Mouse (Mus musculus): ENCODE results near the gene Tmem51. TPM values are rescaled to one million over a fixed set of nuclear protein-coding genes. Genes with fewer than 3 reads are reported as not detected.
A peak's percentile ranks its signal among the peaks of the same experiment; 100 is the strongest.

Tmem51 gene
- polyA plus RNA-seq, 1 experiment from 2014 or later = 6.7 TPM

- Histone ChIP-seq H3K4me3 (no peak overlapping the region), H3K27ac (no peak overlapping the region), H3K4me1 (peaks cover 59% of the 10 kb centered on the region), H3K36me3 (replicated peaks) (no peaks in the 10 kb centered on the region), H3K27me3 (ENCODE audit: poor library complexity, severe bottlenecking) (peaks cover 83% of the 10 kb centered on the region), H3K9me3 (no peaks in the 10 kb centered on the region)
- WGBS = 88% methylated on average over 14 of the region's 14 CpGs
- DNase-seq (ENCODE audit: extremely low spot score, low spot score) = no peak
Observed at GRCm38 (mm10) chr4:142079629-142080486, 4.2 kb downstream of the Tmem51 start.

DNA sequence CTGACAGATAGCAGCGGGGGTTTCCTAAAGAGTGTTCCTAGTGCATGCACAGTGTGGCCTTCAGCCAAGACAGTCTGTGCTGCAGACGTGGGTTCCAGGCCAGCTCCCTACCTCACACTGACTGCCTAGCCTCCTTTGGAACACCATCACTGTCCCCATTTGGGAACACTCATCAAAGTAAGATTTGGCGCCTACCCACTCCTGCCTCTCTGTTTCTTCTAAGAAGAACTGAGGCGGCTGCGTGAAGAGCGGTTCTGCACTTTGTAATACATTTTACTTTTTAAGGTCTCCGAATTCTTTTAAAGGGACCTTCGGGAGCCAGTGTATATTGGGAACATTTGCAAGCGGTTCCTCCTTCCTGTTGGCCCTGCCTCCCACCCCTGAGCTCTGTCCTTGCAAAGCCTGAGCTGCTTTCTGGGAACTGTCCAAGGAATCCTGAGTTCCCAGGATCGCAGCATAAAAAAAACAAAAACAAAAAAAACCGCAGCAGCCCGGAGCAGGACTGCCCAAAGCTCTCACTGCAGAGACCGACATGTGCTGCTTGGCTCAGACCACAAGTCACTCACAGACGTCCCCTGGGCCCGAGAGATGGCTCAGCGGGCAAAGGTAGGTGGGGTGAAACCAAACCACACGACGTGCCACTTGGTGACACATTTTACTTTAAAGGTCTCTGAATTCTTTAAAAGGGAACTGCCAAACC is 6.4 kb downstream of the Tmem51 start:
- WGBS = 59% methylated on average over 18 of the region's 18 CpGs
- peaks cover 80% of the 10 kb centered on the region for H3K27me3 ChIP-seq (ENCODE audit: poor library complexity, severe bottlenecking)
- H3K27ac ChIP-seq = no peak overlapping the region
- no peaks in the 10 kb centered on the region for H3K36me3 ChIP-seq (replicated peaks)
- H3K4me3 ChIP-seq = no peak overlapping the region
- peaks cover 51% of the 10 kb centered on the region for H3K4me1 ChIP-seq
- DNase-seq (ENCODE audit: extremely low spot score, low spot score) = no peak
- no peaks in the 10 kb centered on the region for H3K9me3 ChIP-seq

- no peak for DNase-seq (ENCODE audit: extremely low spot score, low spot score)
- Histone ChIP-seq H3K9me3 (no peaks in the 10 kb centered on the region), H3K4me1 (peaks cover 54% of the 10 kb centered on the region), H3K27ac (no peak overlapping the region), H3K4me3 (no peak overlapping the region), H3K27me3 (ENCODE audit: poor library complexity, severe bottlenecking) (peaks cover 80% of the 10 kb centered on the region), H3K36me3 (replicated peaks) (no peaks in the 10 kb centered on the region)
- 59% methylated on average over 1 of the region's 1 CpGs for WGBS
Observed at GRCm38 (mm10) chr4:142076883-142077282, 7.2 kb downstream of the Tmem51 start.

DNA sequence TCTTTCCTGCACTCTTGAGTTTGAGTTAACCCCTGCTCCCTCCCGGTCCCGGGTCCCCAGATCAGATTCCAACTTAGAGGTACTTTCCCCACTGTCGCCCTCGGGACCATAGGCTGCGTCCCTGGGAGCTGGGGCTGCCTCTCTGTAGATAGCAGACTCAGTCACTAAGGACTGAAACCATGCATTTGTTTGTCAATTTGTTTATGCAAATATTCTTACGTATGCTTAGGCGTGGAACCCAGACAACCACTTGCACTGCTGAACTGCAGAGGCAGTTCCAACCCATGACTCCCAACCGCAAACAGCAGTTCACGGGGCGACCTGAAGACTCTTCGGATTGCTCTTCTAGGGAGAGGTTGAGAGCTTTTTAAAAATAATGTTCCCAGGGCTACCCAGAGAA is 8.2 kb downstream of the Tmem51 start:
- Histone ChIP-seq H3K27ac (no peak overlapping the region), H3K9me3 (no peaks in the 10 kb centered on the region), H3K36me3 (replicated peaks) (no peaks in the 10 kb centered on the region), H3K4me3 (no peak overlapping the region), H3K27me3 (ENCODE audit: poor library complexity, severe bottlenecking) (peaks cover 80% of the 10 kb centered on the region), H3K4me1 (peaks cover 54% of the 10 kb centered on the region)
- no peak for DNase-seq (ENCODE audit: extremely low spot score, low spot score)
- WGBS = 82% methylated on average over 11 of the region's 11 CpGs

- H3K4me1 ChIP-seq = peaks cover 59% of the 10 kb centered on the region
- WGBS = 60% methylated on average over 13 of the region's 13 CpGs
- DNase-seq (ENCODE audit: extremely low spot score, low spot score) = no peak
- H3K4me3 ChIP-seq = no peak overlapping the region
- H3K9me3 ChIP-seq = no peaks in the 10 kb centered on the region
- no peak overlapping the region for H3K27ac ChIP-seq
- no peaks in the 10 kb centered on the region for H3K36me3 ChIP-seq (replicated peaks)
- peaks cover 86% of the 10 kb centered on the region for H3K27me3 ChIP-seq (ENCODE audit: poor library complexity, severe bottlenecking)
Observed at GRCm38 (mm10) chr4:142074060-142074732, 9.9 kb downstream of the Tmem51 start.

DNA sequence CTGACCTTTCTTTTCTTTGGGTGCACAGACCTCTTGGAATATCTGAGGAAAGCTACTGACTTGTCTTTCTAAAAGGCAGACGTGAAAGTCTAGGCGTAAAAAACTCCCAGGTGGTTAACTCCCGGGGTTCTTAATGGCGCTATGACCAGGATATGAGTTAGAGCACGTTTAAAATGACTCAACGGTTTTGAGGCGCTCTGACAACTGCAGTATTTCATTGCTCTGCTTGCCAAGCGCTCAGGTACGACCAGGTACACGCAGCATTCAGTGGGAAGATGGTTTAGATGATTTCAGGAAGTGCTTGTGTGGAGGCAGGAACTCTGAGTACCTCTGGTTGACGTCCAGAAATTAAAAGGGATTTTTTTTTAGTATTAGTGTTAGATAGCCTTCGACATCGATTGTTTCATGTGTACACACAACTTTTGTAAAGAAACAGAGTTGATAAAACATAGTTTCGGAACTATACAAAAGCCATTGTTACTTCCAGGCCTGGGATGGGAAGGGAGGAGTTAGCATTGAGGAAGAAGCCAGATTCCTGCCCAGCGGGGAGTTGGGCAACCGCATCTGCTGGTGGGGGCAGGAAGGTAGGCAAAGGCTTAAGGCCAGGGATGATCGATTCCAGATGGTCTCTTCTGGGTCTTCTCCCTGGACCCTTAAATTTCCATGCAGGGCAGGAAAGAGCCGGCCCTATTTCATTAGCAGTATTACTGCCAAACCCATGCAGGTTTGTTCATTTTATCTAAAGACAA is 12.7 kb downstream of the Tmem51 start:
- DNase-seq (ENCODE audit: extremely low spot score, low spot score) = no peak
- H3K27ac ChIP-seq = no peak overlapping the region; the same call in 1 of the 2 replicates
- H3K4me3 ChIP-seq = no peak overlapping the region
- peaks cover 96% of the 10 kb centered on the region for H3K27me3 ChIP-seq (ENCODE audit: poor library complexity, severe bottlenecking)
- H3K9me3 ChIP-seq = no peaks in the 10 kb centered on the region
- 8% methylated on average over 18 of the region's 18 CpGs for WGBS
- peaks cover 66% of the 10 kb centered on the region for H3K4me1 ChIP-seq
- no peaks in the 10 kb centered on the region for H3K36me3 ChIP-seq (replicated peaks)

DNA sequence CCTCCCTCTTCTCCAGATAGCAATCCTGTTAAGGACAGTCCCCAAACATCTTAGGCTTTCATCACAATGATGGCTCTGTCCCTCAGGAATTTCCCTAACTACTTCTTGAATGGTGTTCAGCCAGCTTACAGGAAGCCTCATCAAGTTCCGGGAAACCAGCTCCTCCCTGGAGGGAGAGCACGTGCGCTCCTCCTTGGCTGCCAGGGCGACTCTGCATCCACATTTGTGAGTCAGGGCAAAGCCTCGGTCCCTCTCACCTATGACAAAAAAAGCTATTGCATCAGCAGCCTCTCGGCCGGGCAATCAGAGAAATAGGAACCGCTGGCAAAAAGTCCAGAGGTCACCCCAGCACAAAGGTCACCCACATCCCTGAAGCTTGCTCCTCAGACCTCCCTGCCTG is 13.3 kb downstream of the Tmem51 start:
- peaks cover 96% of the 10 kb centered on the region for H3K27me3 ChIP-seq (ENCODE audit: poor library complexity, severe bottlenecking)
- WGBS = 8% methylated on average over 8 of the region's 8 CpGs
- H3K9me3 ChIP-seq = no peaks in the 10 kb centered on the region
- DNase-seq (ENCODE audit: extremely low spot score, low spot score) = no peak
- no peaks in the 10 kb centered on the region for H3K36me3 ChIP-seq (replicated peaks)
- H3K27ac ChIP-seq = no peak overlapping the region; the same call in 1 of the 2 replicates
- H3K4me3 ChIP-seq = no peak overlapping the region
- H3K4me1 ChIP-seq = peaks cover 72% of the 10 kb centered on the region

DNA sequence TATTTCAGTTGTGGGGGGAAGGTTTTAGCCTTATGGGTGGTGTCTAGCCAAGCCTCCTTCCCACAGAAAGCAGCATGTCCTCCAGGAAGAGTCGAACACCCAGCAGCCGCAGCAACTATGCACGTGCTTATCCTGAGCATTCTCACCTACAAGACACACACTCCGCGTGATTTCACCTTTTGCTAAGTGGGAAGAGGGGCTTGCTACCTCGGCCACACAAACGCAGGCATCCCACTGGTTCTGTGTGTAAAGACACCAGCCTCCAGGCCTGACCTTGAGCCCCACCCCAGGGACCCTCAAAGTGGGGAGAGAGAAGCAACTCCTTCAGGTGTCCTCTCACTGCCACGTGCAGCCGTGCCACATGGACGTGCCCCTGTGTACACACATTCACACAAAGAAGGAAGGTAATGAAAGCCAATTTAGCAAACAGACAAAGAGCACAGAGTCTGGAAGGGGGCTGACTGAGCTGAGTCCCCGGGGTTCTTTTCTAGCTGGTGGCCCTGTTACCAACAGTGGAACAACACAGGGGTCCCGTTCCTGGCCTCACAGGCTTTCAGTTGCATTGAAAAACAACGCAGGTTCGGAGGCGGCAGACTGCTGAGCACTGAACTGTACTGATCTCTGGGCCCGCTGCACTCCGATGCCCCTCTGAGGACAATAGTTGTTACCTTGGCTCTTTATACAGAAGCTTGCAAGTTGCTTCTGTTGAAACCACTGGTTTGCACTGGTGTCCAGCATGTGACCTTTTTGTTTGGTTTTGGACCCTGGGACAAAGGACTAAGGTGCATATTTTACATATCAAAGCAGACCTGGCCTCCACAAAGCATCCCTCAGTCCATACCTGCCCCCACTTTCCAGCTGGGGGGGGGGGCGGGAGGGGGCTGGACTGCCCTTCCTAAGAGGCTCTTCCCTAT is 14.9 kb downstream of the Tmem51 start:
- 22% methylated on average over 18 of the region's 18 CpGs for WGBS
- no peaks in the 10 kb centered on the region for H3K9me3 ChIP-seq
- no peak for DNase-seq (ENCODE audit: extremely low spot score, low spot score)
- no peak overlapping the region for H3K4me3 ChIP-seq
- peaks cover 61% of the 10 kb centered on the region for H3K4me1 ChIP-seq
- H3K27me3 ChIP-seq (ENCODE audit: poor library complexity, severe bottlenecking) = peaks cover 83% of the 10 kb centered on the region
- no peaks in the 10 kb centered on the region for H3K36me3 ChIP-seq (replicated peaks)
- H3K27ac ChIP-seq = peak overlapping the region; percentile 74; the same call in 1 of the 2 replicates

- no peak for DNase-seq (ENCODE audit: extremely low spot score, low spot score)
- no peak overlapping the region for H3K27ac ChIP-seq
- no peak overlapping the region for H3K4me3 ChIP-seq
- H3K9me3 ChIP-seq = no peaks in the 10 kb centered on the region
- WGBS = 76% methylated on average over 4 of the region's 4 CpGs
- peaks cover 58% of the 10 kb centered on the region for H3K27me3 ChIP-seq (ENCODE audit: poor library complexity, severe bottlenecking)
- H3K36me3 ChIP-seq (replicated peaks) = no peaks in the 10 kb centered on the region
- H3K4me1 ChIP-seq = peaks cover 56% of the 10 kb centered on the region
Observed at GRCm38 (mm10) chr4:142066576-142066975, 17.5 kb downstream of the Tmem51 start.

- H3K27ac ChIP-seq = no peak overlapping the region
- peaks cover 51% of the 10 kb centered on the region for H3K27me3 ChIP-seq (ENCODE audit: poor library complexity, severe bottlenecking)
- no peak overlapping the region for H3K4me3 ChIP-seq
- H3K9me3 ChIP-seq = no peaks in the 10 kb centered on the region
- no peaks in the 10 kb centered on the region for H3K36me3 ChIP-seq (replicated peaks)
- WGBS = 71% methylated on average over 6 of the region's 6 CpGs
- H3K4me1 ChIP-seq = peaks cover 56% of the 10 kb centered on the region
- no peak for DNase-seq (ENCODE audit: extremely low spot score, low spot score)
Observed at GRCm38 (mm10) chr4:142065835-142066234, 18.3 kb downstream of the Tmem51 start.

- Histone ChIP-seq H3K27ac (no peak overlapping the region), H3K9me3 (no peaks in the 10 kb centered on the region), H3K4me1 (peaks cover 56% of the 10 kb centered on the region), H3K36me3 (replicated peaks) (no peaks in the 10 kb centered on the region), H3K4me3 (no peak overlapping the region), H3K27me3 (ENCODE audit: poor library complexity, severe bottlenecking) (peaks cover 45% of the 10 kb centered on the region)
- WGBS = 87% methylated on average over 8 of the region's 8 CpGs
- DNase-seq (ENCODE audit: extremely low spot score, low spot score) = no peak
Observed at GRCm38 (mm10) chr4:142065270-142065669, 18.8 kb downstream of the Tmem51 start.

Measured in forebrain, embryonic 10.5 days (tissue).